Mouse (Mus musculus) heart, adult 2 months (tissue): ENCODE data around the gene Epb41l3. TPM values are rescaled to one million over a fixed set of nuclear protein-coding genes. Genes with fewer than 3 reads are reported as not detected.
A peak's percentile ranks its signal among the peaks of the same experiment; 100 is the strongest.

ENCODE experiments used
- DNase-seq, 2 experiments: peaks; one replicate each; pipeline ENCODE4 v3.0.0; 2021
- H3K27ac ChIP-seq: fragments of 200-600 bp; 2 replicates; pipeline ENCODE4 v1.8.1; 2022
- H3K27me3 ChIP-seq: fragments of 200-500 bp; 2 replicates; pipeline ENCODE4 v1.6.1; 2012; ENCODE audit warnings: mild to moderate bottlenecking, low read length, inconsistent platforms, mixed read lengths; ENCODE audit not compliant: control insufficient read depth, insufficient read depth
- H3K36me3 ChIP-seq: fragments of 200-500 bp; 2 replicates; pipeline ENCODE4 v1.6.1; 2012; ENCODE audit warnings: low read length, inconsistent platforms; ENCODE audit not compliant: control insufficient read depth, insufficient read depth
- H3K4me1 ChIP-seq: fragments of 200-500 bp; 2 replicates; pipeline ENCODE4 v1.6.1; 2011; ENCODE audit warnings: low read length; ENCODE audit not compliant: control insufficient read depth, insufficient read depth
- H3K4me3 ChIP-seq: fragments of 200-600 bp; 2 replicates; pipeline ENCODE4 v1.8.1; 2022
- H3K79me2 ChIP-seq: fragments of 200-500 bp; replicated peaks from 2 replicates; pipeline ENCODE4 v1.6.1; 2012; ENCODE audit warnings: mild to moderate bottlenecking, inconsistent platforms, low read length, moderate library complexity, mixed read lengths; ENCODE audit not compliant: control insufficient read depth, insufficient read depth
- H3K9ac ChIP-seq: fragments of 200-500 bp; 2 replicates; pipeline ENCODE4 v1.6.1; 2012; ENCODE audit warnings: low read depth, mild to moderate bottlenecking, control low read depth, inconsistent platforms, low read length, mixed read lengths
- CTCF ChIP-seq: fragments of 200-600 bp; IDR thresholded peaks from 2 replicates; pipeline ENCODE4 v1.8.1; 2022; ENCODE audit warnings: antibody characterized with exemption, mild to moderate bottlenecking, moderate library complexity
- EP300 ChIP-seq: fragments of 200-500 bp; IDR thresholded peaks from 2 replicates; pipeline ENCODE4 v1.6.1; 2011; ENCODE audit warnings: low read depth, low read length, control low read depth; ENCODE audit not compliant: insufficient read depth
- POLR2A ChIP-seq: fragments of 200-500 bp; IDR thresholded peaks from 2 replicates; pipeline ENCODE4 v1.6.1; 2011; ENCODE audit warnings: mild to moderate bottlenecking, low read depth, low read length, control low read depth; ENCODE audit not compliant: insufficient read depth
- WGBS: fragments of 180-500 bp; shearing (Covaris S2); methylation state at CpG from one replicate; pipeline ENCODE4 v1.1.7; 2018; 5-methylcytosine and 5-hydroxymethylcytosine counted together
- intact Hi-C: fragments of 180-260 bp; cut with DNase I; formaldehyde crosslinking; loops from one replicate; pipeline ENCODE4 v1.15.1; 2025
- polyA plus RNA-seq: library from polyadenylated mRNA; depleted of rRNA; stranded (reverse); fragments of >200 nt; gene quantifications from 2 replicates; pipeline ENCODE4 v1.2.3, GENCODE M21; 2012
- total RNA-seq, 2 experiments: library from RNA; stranded (reverse); gene quantifications; 2 replicates each; pipeline ENCODE4 v1.2.3; 2021

Epb41l3 gene
- total and polyA plus RNA-seq, 3 experiments, result 3.0 to 13.5 (median 13.5) TPM

DNA sequence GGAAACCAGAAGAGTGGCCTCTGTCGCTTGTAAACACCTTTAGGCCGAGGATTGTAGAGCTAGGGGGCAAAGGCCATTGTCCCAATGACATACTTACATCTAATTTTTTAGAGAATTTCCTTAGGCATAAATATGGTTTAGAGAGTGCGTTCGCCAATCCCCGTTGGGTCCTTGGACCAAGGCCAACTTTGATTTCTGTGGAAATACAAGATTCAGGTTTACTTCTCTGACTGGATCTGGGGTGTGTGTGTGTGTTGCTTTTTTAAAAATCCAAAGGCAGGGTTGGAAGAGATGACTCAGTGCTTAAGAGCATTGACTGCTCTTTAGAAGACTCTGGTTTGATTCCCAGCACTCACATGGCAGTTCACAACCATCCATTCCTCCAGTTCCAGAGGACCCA, 83.2 kb downstream of the Epb41l3 start:
- H3K36me3 ChIP-seq, result no peaks in the 10 kb centered on the region
- peaks cover 1% of the 10 kb centered on the region; the same call in 1 of the 2 replicates for H3K4me1 ChIP-seq
- no peak for TF ChIP-seq POLR2A
- no peak for TF ChIP-seq EP300
- no peak for TF ChIP-seq CTCF
- no peak overlapping the region for H3K9ac ChIP-seq
- WGBS, result 86% methylated on average over 5 of the region's 5 CpGs
- DNase-seq, result no peak
- no peak overlapping the region for H3K27ac ChIP-seq
- no peaks in the 10 kb centered on the region for H3K79me2 ChIP-seq
- intact Hi-C loops, result loop anchor here (10.0 kb wide), 2 partner anchors 96 to 186 kb away; no protein-coding TSS in a partner anchor
- H3K27me3 ChIP-seq, result peaks cover 6% of the 10 kb centered on the region
- H3K4me3 ChIP-seq, result no peak overlapping the region

DNA sequence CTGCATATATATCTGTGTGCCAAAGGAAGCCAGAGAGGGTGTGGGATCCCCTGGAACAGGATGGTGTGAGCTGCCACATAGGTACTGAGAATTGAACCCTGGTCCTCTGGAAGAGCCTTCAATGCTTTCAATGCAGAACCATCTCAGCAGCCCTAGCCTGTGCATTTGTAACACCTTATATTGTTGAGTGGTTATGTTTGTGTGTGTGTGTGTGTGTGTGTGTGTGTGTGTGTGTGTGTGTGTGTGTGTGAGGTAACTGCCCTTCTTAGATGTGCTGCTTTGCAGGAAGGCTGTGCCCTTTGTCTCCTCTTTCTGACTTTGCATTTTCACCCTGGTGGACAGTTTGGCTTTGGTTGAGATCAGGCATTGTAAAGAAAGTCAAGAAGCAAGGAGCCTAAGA, 87.2 kb downstream of the Epb41l3 start:
- no peak for DNase-seq
- Histone ChIP-seq H3K27me3 (no peaks in the 10 kb centered on the region), H3K4me3 (no peak overlapping the region), H3K4me1 (peaks cover under 1% of the 10 kb centered on the region; the same call in 1 of the 2 replicates), H3K79me2 (no peaks in the 10 kb centered on the region), H3K27ac (no peak overlapping the region), H3K36me3 (no peaks in the 10 kb centered on the region), H3K9ac (no peak overlapping the region)
- TF ChIP-seq CTCF (no peak), EP300 (no peak), POLR2A (no peak)
- intact Hi-C loops, result no loop called here

DNA sequence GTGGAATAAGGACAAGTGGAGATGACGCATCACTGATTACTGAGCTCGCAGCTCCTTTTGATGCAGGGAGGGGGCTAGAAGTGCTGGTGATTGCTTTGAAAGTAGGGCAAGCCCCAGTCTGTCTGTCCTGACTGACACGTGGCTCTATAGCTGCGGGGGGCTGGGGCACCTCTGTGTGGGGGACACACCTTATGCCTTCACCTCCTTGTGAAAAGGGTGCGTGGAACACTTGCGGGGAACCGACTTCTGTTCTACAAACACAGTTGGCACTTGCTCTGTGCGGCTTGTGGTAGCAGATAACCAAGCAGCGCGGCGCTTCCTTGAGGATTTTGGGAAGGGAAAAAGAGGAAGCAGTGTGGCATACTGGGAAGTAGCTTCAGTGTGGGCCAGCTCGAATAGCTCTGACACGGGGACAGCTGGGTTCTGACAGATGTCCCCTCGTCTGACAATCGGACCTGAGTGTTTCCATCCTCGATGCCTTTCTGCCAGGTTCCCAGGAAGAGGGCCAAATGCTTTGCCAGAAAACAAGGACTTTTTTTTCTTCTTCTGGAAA, 101.5 kb downstream of the Epb41l3 start:
- Histone ChIP-seq H3K9ac (no peak overlapping the region), H3K4me1 (peaks cover 4% of the 10 kb centered on the region; the same call in 1 of the 2 replicates), H3K27ac (no peak overlapping the region), H3K27me3 (no peaks in the 10 kb centered on the region), H3K79me2 (no peaks in the 10 kb centered on the region), H3K36me3 (no peaks in the 10 kb centered on the region), H3K4me3 (no peak overlapping the region)
- 38% methylated on average over 16 of the region's 16 CpGs for WGBS
- TF ChIP-seq CTCF, result no peak
- TF ChIP-seq POLR2A, result no peak
- TF ChIP-seq EP300, result no peak
- no peak for DNase-seq
- intact Hi-C loops, result no loop called here

- intact Hi-C loops, result no loop called here
- H3K27ac ChIP-seq, result no peak overlapping the region
- TF ChIP-seq EP300 (no peak), CTCF (no peak), POLR2A (no peak)
- H3K4me1 ChIP-seq, result peaks cover 4% of the 10 kb centered on the region; the same call in 1 of the 2 replicates
- no peaks in the 10 kb centered on the region for H3K27me3 ChIP-seq
- no peak overlapping the region for H3K9ac ChIP-seq
- WGBS, result 89% methylated on average over 5 of the region's 5 CpGs
- H3K79me2 ChIP-seq, result no peaks in the 10 kb centered on the region
- no peak overlapping the region for H3K4me3 ChIP-seq
- H3K36me3 ChIP-seq, result no peaks in the 10 kb centered on the region
- no peak for DNase-seq
Measured at GRCm38 (mm10) chr17:69177954-69178353, 102.5 kb downstream of the Epb41l3 start.

GRCm38 (mm10) chr17:69180905-69181559, 105.5 kb downstream of the Epb41l3 start:
- Histone ChIP-seq H3K4me1 (peaks cover 4% of the 10 kb centered on the region; the same call in 1 of the 2 replicates), H3K79me2 (no peaks in the 10 kb centered on the region), H3K27me3 (no peaks in the 10 kb centered on the region), H3K36me3 (no peaks in the 10 kb centered on the region), H3K27ac (peak overlapping the region; percentile 65), H3K4me3 (peak overlapping the region; percentile 30), H3K9ac (no peak overlapping the region)
- TF ChIP-seq EP300 (no peak), POLR2A (peak; percentile 45; the same call in 1 of the 2 replicates)
- intact Hi-C loops, result no loop called here
- 14% methylated on average over 12 of the region's 12 CpGs for WGBS
- DNase-seq, result peak; percentile 47 to 60
